Mouse (Mus musculus): Measurements from ENCODE around the gene Col1a1. TPM values are rescaled to one million over a fixed set of nuclear protein-coding genes. Genes with fewer than 3 reads are reported as not detected.
A peak's percentile ranks its signal among the peaks of the same experiment; 100 is the strongest.

Gene Col1a1
- polyA plus RNA-seq, 1 experiment from 2014 or later = 2,076 TPM

- H3K9ac ChIP-seq (ENCODE audit: low read length) = peak overlapping the region; percentile 63
- H3K27me3 ChIP-seq (ENCODE audit: control insufficient read depth, insufficient read depth, low read length) = no peaks in the 10 kb centered on the region; the same call in 1 of the 2 replicates
- H3K27ac ChIP-seq (ENCODE audit: low read length) = peak overlapping the region; percentile 97
- H3K4me2 ChIP-seq (ENCODE audit: low read depth, low read length) = peak overlapping the region; percentile 70
- peaks cover 37% of the 10 kb centered on the region for H3K4me1 ChIP-seq (ENCODE audit: control insufficient read depth, insufficient read depth, low read length)
- 5% methylated on average over 8 of the region's 8 CpGs for WGBS
- H3K4me3 ChIP-seq (replicated peaks; ENCODE audit: low read length) = peak overlapping the region; percentile 14; the same call in 1 of the 2 replicates
- ATAC-seq (ENCODE audit: insufficient read depth, low FRiP score) = peak; percentile 6; the same call in 1 of the 2 replicates
- no peaks in the 10 kb centered on the region for H3K36me3 ChIP-seq (ENCODE audit: control insufficient read depth, insufficient read depth, low read length)
- H3K9me3 ChIP-seq (replicated peaks; ENCODE audit: control insufficient read depth, low read length) = no peaks in the 10 kb centered on the region
These were observed 2.4 kb upstream of the Col1a1 start for GRCm38 (mm10) chr11:94933584-94933983.

DNA sequence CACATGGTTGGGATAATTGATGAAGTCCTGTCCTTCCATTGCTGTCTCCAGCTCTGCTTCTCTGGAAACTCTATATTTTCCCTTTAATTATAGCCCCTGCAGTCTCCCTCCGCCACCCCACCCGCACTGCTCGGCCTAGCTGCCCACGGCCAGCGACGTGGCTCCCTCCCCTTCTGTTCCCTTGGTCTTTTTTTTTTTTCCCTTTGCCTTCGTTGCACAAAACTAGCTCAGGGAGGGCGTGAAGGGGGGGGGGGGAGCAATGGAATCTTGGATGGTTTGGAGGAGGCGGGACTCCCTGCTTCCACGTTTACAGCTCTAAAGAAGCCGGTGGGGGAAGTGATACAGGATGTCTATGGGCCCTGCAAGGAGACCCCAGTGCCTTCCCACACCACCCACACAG lies 1.5 kb upstream of the Col1a1 start:
- H3K27me3 ChIP-seq (ENCODE audit: control insufficient read depth, insufficient read depth, low read length) = no peaks in the 10 kb centered on the region; the same call in 1 of the 2 replicates
- peaks cover 34% of the 10 kb centered on the region for H3K4me1 ChIP-seq (ENCODE audit: control insufficient read depth, insufficient read depth, low read length)
- H3K4me2 ChIP-seq (ENCODE audit: low read depth, low read length) = peak overlapping the region; percentile 70
- H3K9ac ChIP-seq (ENCODE audit: low read length) = peak overlapping the region; percentile 58
- H3K9me3 ChIP-seq (replicated peaks; ENCODE audit: control insufficient read depth, low read length) = no peaks in the 10 kb centered on the region
- WGBS = 23% methylated on average over 11 of the region's 11 CpGs
- peak overlapping the region; percentile 62 for H3K4me3 ChIP-seq (replicated peaks; ENCODE audit: low read length)
- ATAC-seq (ENCODE audit: insufficient read depth, low FRiP score) = no peak
- H3K36me3 ChIP-seq (ENCODE audit: control insufficient read depth, insufficient read depth, low read length) = no peaks in the 10 kb centered on the region
- peak overlapping the region; percentile 97 for H3K27ac ChIP-seq (ENCODE audit: low read length)

DNA sequence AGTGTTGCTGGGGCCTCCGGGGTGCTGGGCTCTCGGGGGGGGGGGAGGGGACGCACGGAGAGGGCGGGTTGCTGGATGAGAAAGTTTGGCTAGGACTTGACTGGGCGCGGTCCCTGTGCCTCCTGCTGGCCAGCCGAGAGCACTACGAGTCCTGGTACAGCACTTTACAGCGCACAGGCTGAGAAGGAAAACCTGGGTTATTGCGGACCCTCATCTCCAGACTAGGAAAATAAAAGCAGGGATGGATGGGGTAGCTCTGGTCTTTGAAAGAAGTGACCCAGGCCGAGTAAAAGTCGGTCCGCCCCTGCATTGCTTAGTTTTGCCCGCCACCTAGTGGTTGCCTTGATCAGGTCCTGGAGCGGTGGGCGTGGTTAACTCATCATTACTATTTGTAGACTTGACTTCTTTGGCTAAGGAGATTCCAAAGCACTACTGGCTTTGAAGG lies 849 bp downstream of the Col1a1 start:
- under 1% methylated on average over 17 of the region's 17 CpGs for WGBS
- Histone ChIP-seq H3K4me1 (ENCODE audit: control insufficient read depth, insufficient read depth, low read length) (peaks cover 32% of the 10 kb centered on the region), H3K4me3 (replicated peaks; ENCODE audit: low read length) (peak overlapping the region; percentile 62), H3K27me3 (ENCODE audit: control insufficient read depth, insufficient read depth, low read length) (no peaks in the 10 kb centered on the region; the same call in 1 of the 2 replicates), H3K9me3 (replicated peaks; ENCODE audit: control insufficient read depth, low read length) (no peaks in the 10 kb centered on the region), H3K27ac (ENCODE audit: low read length) (peak overlapping the region; percentile 97), H3K9ac (ENCODE audit: low read length) (peak overlapping the region; percentile 86), H3K4me2 (ENCODE audit: low read depth, low read length) (peak overlapping the region; percentile 70), H3K36me3 (ENCODE audit: control insufficient read depth, insufficient read depth, low read length) (no peaks in the 10 kb centered on the region)
- ATAC-seq (ENCODE audit: insufficient read depth, low FRiP score) = peak; percentile 62

GRCm38 (mm10) chr11:94937335-94937781 lies 1.3 kb downstream of the Col1a1 start:
- WGBS = under 1% methylated on average over 18 of the region's 18 CpGs
- Histone ChIP-seq H3K4me3 (replicated peaks; ENCODE audit: low read length) (peak overlapping the region; percentile 62), H3K27me3 (ENCODE audit: control insufficient read depth, insufficient read depth, low read length) (no peaks in the 10 kb centered on the region; the same call in 1 of the 2 replicates), H3K9ac (ENCODE audit: low read length) (peak overlapping the region; percentile 86), H3K9me3 (replicated peaks; ENCODE audit: control insufficient read depth, low read length) (no peaks in the 10 kb centered on the region), H3K4me2 (ENCODE audit: low read depth, low read length) (peak overlapping the region; percentile 70), H3K4me1 (ENCODE audit: control insufficient read depth, insufficient read depth, low read length) (peaks cover 31% of the 10 kb centered on the region), H3K27ac (ENCODE audit: low read length) (peak overlapping the region; percentile 97), H3K36me3 (ENCODE audit: control insufficient read depth, insufficient read depth, low read length) (peaks cover under 1% of the 10 kb centered on the region; the same call in 1 of the 2 replicates)
- peak; percentile 61 for ATAC-seq (ENCODE audit: insufficient read depth, low FRiP score)

DNA sequence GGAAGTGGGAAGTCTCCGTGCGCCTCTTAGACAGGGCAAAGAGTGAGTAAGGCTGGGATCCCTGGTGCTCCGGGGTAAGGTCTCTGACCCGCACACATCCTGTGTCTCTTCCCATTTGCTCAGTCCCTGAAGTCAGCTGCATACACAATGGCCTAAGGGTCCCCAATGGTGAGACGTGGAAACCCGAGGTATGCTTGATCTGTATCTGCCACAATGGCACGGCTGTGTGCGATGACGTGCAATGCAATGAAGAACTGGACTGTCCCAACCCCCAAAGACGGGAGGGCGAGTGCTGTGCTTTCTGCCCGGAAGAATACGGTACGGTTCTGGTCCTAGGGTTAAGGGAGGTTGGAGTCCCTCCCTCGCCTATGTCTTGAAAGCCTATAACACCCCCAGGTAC lies 1.8 kb downstream of the Col1a1 start:
- no peak for ATAC-seq (ENCODE audit: insufficient read depth, low FRiP score)
- Histone ChIP-seq H3K27ac (ENCODE audit: low read length) (peak overlapping the region; percentile 97), H3K4me2 (ENCODE audit: low read depth, low read length) (peak overlapping the region; percentile 70), H3K36me3 (ENCODE audit: control insufficient read depth, insufficient read depth, low read length) (peaks cover 4% of the 10 kb centered on the region; the same call in 1 of the 2 replicates), H3K9me3 (replicated peaks; ENCODE audit: control insufficient read depth, low read length) (no peaks in the 10 kb centered on the region), H3K4me3 (replicated peaks; ENCODE audit: low read length) (peak overlapping the region; percentile 62), H3K27me3 (ENCODE audit: control insufficient read depth, insufficient read depth, low read length) (no peaks in the 10 kb centered on the region; the same call in 1 of the 2 replicates), H3K4me1 (ENCODE audit: control insufficient read depth, insufficient read depth, low read length) (peaks cover 31% of the 10 kb centered on the region), H3K9ac (ENCODE audit: low read length) (peak overlapping the region; percentile 86)
- WGBS = under 1% methylated on average over 15 of the region's 15 CpGs

- H3K4me3 ChIP-seq (replicated peaks; ENCODE audit: low read length) = peak overlapping the region; percentile 62
- H3K36me3 ChIP-seq (ENCODE audit: control insufficient read depth, insufficient read depth, low read length) = peaks cover 4% of the 10 kb centered on the region; the same call in 1 of the 2 replicates
- H3K9me3 ChIP-seq (replicated peaks; ENCODE audit: control insufficient read depth, low read length) = no peaks in the 10 kb centered on the region
- peaks cover 25% of the 10 kb centered on the region for H3K4me1 ChIP-seq (ENCODE audit: control insufficient read depth, insufficient read depth, low read length)
- ATAC-seq (ENCODE audit: insufficient read depth, low FRiP score) = no peak
- peak overlapping the region; percentile 70 for H3K4me2 ChIP-seq (ENCODE audit: low read depth, low read length)
- peak overlapping the region; percentile 97 for H3K27ac ChIP-seq (ENCODE audit: low read length)
- 17% methylated on average over 9 of the region's 9 CpGs for WGBS
- peak overlapping the region; percentile 86 for H3K9ac ChIP-seq (ENCODE audit: low read length)
- H3K27me3 ChIP-seq (ENCODE audit: control insufficient read depth, insufficient read depth, low read length) = no peaks in the 10 kb centered on the region; the same call in 1 of the 2 replicates
These were observed 2.3 kb downstream of the Col1a1 start for GRCm38 (mm10) chr11:94938296-94938695.

- Histone ChIP-seq H3K36me3 (ENCODE audit: control insufficient read depth, insufficient read depth, low read length) (peaks cover 6% of the 10 kb centered on the region; the same call in 1 of the 2 replicates), H3K4me3 (replicated peaks; ENCODE audit: low read length) (peak overlapping the region; percentile 62), H3K4me1 (ENCODE audit: control insufficient read depth, insufficient read depth, low read length) (peaks cover 20% of the 10 kb centered on the region), H3K4me2 (ENCODE audit: low read depth, low read length) (peak overlapping the region; percentile 70), H3K9me3 (replicated peaks; ENCODE audit: control insufficient read depth, low read length) (no peaks in the 10 kb centered on the region), H3K27me3 (ENCODE audit: control insufficient read depth, insufficient read depth, low read length) (no peaks in the 10 kb centered on the region; the same call in 1 of the 2 replicates), H3K9ac (ENCODE audit: low read length) (peak overlapping the region; percentile 86), H3K27ac (ENCODE audit: low read length) (peak overlapping the region; percentile 97)
- no peak for ATAC-seq (ENCODE audit: insufficient read depth, low FRiP score)
- WGBS = 18% methylated on average over 4 of the region's 4 CpGs
These were observed 3.3 kb downstream of the Col1a1 start for GRCm38 (mm10) chr11:94939280-94939679.

DNA sequence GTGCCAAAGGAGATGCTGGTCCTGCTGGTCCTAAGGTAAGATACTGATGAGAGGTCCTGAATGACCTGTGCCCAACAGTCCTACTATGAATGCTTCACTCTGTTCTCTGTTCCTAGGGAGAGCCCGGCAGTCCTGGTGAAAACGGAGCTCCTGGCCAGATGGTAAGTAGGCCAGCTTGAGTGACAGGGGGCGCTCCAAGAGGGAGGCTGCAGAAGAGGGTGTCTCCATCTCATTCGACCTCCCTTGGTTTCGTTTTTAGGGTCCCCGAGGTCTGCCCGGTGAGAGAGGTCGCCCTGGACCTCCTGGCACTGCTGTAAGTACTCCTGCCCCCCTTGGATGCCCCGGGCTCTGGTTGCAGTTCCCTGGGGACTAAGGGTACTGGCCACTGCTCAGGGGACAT lies 5.1 kb downstream of the Col1a1 start:
- peaks cover 17% of the 10 kb centered on the region; the same call in 1 of the 2 replicates for H3K4me1 ChIP-seq (ENCODE audit: control insufficient read depth, insufficient read depth, low read length)
- H3K9me3 ChIP-seq (replicated peaks; ENCODE audit: control insufficient read depth, low read length) = no peaks in the 10 kb centered on the region
- no peaks in the 10 kb centered on the region; the same call in 1 of the 2 replicates for H3K27me3 ChIP-seq (ENCODE audit: control insufficient read depth, insufficient read depth, low read length)
- 42% methylated on average over 9 of the region's 9 CpGs for WGBS
- peaks cover 8% of the 10 kb centered on the region; the same call in 1 of the 2 replicates for H3K36me3 ChIP-seq (ENCODE audit: control insufficient read depth, insufficient read depth, low read length)
- H3K4me3 ChIP-seq (replicated peaks; ENCODE audit: low read length) = peak overlapping the region; percentile 62
- H3K4me2 ChIP-seq (ENCODE audit: low read depth, low read length) = peak overlapping the region; percentile 70
- H3K27ac ChIP-seq (ENCODE audit: low read length) = peak overlapping the region; percentile 97
- ATAC-seq (ENCODE audit: insufficient read depth, low FRiP score) = no peak
- peak overlapping the region; percentile 86 for H3K9ac ChIP-seq (ENCODE audit: low read length)

DNA sequence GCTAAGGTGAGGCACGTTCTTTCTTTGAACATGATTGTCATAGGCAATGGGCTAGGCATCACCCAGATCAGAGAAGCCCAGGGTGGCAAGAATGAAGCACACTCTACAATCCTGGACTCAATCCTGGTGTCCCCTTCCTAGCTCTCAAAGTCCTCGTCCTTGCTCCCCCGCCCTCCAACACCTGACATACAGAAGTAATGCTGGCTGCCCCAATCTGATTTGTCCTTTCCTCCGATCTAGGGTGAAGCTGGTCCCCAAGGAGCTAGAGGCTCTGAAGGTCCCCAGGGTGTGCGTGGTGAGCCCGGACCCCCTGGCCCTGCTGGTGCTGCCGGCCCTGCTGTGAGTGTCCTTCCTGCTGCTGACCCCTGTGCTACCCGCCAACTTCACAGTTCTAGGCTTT lies 5.8 kb downstream of the Col1a1 start:
- peaks cover 9% of the 10 kb centered on the region; the same call in 1 of the 2 replicates for H3K36me3 ChIP-seq (ENCODE audit: control insufficient read depth, insufficient read depth, low read length)
- ATAC-seq (ENCODE audit: insufficient read depth, low FRiP score) = no peak
- peak overlapping the region; percentile 62 for H3K4me3 ChIP-seq (replicated peaks; ENCODE audit: low read length)
- peaks cover 17% of the 10 kb centered on the region; the same call in 1 of the 2 replicates for H3K4me1 ChIP-seq (ENCODE audit: control insufficient read depth, insufficient read depth, low read length)
- 78% methylated on average over 8 of the region's 8 CpGs for WGBS
- no peaks in the 10 kb centered on the region for H3K27me3 ChIP-seq (ENCODE audit: control insufficient read depth, insufficient read depth, low read length)
- H3K9me3 ChIP-seq (replicated peaks; ENCODE audit: control insufficient read depth, low read length) = no peaks in the 10 kb centered on the region
- peak overlapping the region; percentile 70; the same call in 1 of the 2 replicates for H3K4me2 ChIP-seq (ENCODE audit: low read depth, low read length)
- peak overlapping the region; percentile 97 for H3K27ac ChIP-seq (ENCODE audit: low read length)
- H3K9ac ChIP-seq (ENCODE audit: low read length) = peak overlapping the region; percentile 86; the same call in 1 of the 2 replicates
